Mouse (Mus musculus) testis, adult 2 months (tissue): ENCODE results near the gene Lrrc4. TPM values are rescaled to one million over a fixed set of nuclear protein-coding genes. Genes with fewer than 3 reads are reported as not detected.
A peak's percentile ranks its signal among the peaks of the same experiment; 100 is the strongest.

ENCODE experiments used
- H3K27ac ChIP-seq: fragments of 200-500 bp; 2 replicates; pipeline ENCODE4 v1.5.1; 2012; ENCODE audit warnings: low read depth, low read length; ENCODE audit not compliant: control insufficient read depth, insufficient read depth
- H3K27me3 ChIP-seq: fragments of 200-500 bp; 2 replicates; pipeline ENCODE4 v1.6.1; 2012; ENCODE audit warnings: mild to moderate bottlenecking, low read length, moderate library complexity; ENCODE audit not compliant: control insufficient read depth, insufficient read depth
- H3K36me3 ChIP-seq: fragments of 200-500 bp; 2 replicates; pipeline ENCODE4 v1.6.1; 2012; ENCODE audit warnings: mild to moderate bottlenecking, low read length; ENCODE audit not compliant: control insufficient read depth, insufficient read depth
- H3K4me1 ChIP-seq: fragments of 200-500 bp; 2 replicates; pipeline ENCODE4 v1.6.1; 2012; ENCODE audit warnings: low read length; ENCODE audit not compliant: control insufficient read depth, insufficient read depth
- H3K4me3 ChIP-seq: fragments of 200-500 bp; 2 replicates; pipeline ENCODE4 v1.5.1; 2012; ENCODE audit warnings: low read depth, mild to moderate bottlenecking, low read length, moderate library complexity, mixed read lengths; ENCODE audit not compliant: control insufficient read depth
- CTCF ChIP-seq: fragments of 200-500 bp; IDR thresholded peaks from 2 replicates; pipeline ENCODE4 v1.5.1; 2012; ENCODE audit warnings: low read depth, mild to moderate bottlenecking, inconsistent platforms, low read length, moderate library complexity; ENCODE audit not compliant: control insufficient read depth, insufficient read depth, insufficient replicate concordance
- POLR2A ChIP-seq: fragments of 200-500 bp; IDR thresholded peaks from 2 replicates; pipeline ENCODE4 v1.6.1; 2012; ENCODE audit warnings: low read depth, mild to moderate bottlenecking, inconsistent platforms, low read length, moderate library complexity; ENCODE audit not compliant: control insufficient read depth
- polyA plus RNA-seq: library from polyadenylated mRNA; depleted of rRNA; stranded (reverse); fragments of >200 nt; gene quantifications from 2 replicates; pipeline ENCODE4 v1.2.3, GENCODE M21; 2012

The Lrrc4 gene
- polyA plus RNA-seq, 1 experiment: 3.0 TPM

DNA sequence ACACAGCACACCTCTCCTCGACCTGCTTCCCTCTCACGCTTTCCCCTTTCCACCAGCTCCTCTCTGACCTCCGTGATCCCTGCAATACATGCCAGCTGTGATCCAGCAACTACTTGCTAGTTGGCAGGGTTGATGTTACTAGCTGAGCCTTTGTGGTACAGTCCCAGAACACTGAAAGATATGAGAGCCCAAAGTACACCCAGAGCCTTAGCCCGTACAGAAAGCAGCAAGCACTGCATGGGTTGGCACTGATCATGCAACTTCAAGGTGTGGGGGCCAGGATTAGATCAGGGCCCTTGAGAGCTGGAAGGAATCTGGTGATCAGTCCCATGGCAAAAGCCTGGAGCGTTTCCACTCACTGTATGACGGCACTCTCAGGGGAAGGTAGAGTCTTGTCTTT, 16.1 kb upstream of the Lrrc4 start:
- Histone ChIP-seq H3K36me3 (no peaks in the 10 kb centered on the region), H3K4me1 (0 out of 2 replicates have a peak, but pooled peaks cover 2% of the 10 kb centered on the region), H3K27ac (no peak overlapping the region), H3K4me3 (no peak overlapping the region), H3K27me3 (no peaks in the 10 kb centered on the region)
- no peak for TF ChIP-seq CTCF
- TF ChIP-seq POLR2A: no peak

DNA sequence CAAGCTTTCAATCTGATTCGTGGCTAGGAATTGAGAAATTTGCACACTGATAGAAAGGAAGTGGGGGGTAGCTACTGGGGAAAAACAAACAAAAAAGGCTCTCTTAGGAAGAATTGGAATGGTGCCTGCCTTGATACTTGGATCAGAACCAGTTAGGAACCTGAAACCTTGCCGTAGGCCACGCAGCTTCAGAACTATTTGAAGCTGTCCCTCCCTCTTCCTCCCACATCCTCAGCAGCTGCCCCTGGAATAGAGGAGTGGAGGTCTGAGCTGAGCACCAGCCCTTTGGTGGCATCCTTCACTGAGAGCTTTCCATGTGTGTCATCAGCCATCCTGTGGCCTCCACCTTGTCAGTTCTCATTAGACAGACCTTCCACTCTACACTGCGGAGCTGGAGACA, 14.1 kb upstream of the Lrrc4 start:
- Histone ChIP-seq H3K27ac (no peak overlapping the region), H3K36me3 (no peaks in the 10 kb centered on the region), H3K27me3 (no peaks in the 10 kb centered on the region), H3K4me3 (no peak overlapping the region), H3K4me1 (peaks cover 4% of the 10 kb centered on the region; the same call in 1 of the 2 replicates)
- TF ChIP-seq CTCF: no peak
- TF ChIP-seq POLR2A: no peak

DNA sequence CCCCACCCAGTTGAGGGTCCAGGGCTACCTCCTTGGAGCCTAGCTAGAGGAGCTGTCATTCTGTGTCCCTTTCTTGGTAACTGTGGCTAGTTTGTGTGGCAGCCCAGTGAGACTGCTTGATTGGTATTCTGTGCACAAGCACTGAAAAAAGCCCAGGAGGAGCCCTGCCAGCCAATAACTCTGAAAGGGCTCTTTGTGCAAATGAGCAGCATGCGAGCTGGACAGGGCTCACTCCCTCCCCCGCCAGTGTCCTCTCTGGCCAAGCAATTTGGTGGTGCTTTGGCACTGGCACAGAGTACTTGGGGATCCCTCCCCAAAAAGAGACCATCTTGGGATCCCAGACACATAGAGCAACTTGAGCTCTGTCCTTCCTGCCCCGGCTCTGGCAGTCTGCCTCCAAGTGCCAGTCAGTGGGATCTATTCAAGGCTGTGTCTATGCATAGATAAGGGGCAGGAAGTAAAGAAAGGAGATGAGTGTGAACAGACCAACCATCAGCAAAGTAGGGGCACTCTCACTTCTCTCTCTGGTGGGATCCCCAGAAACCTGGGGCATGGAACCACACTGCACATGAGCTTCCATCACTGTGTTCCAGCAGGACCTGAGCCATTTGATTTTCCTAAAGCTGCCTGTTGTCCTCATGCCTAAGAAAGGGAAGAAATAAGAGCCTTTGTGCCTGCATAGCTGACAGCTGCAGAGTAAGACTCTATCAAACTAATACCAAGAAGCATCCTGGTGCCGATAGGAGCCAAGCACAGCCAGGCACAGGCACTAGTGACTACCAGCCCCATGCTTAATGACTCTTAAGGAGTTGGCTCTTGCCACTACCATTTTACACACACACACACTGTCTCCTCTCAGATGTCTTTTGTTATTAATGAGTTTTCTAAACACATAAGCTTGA, 11.1 kb upstream of the Lrrc4 start:
- Histone ChIP-seq H3K4me3 (no peak overlapping the region), H3K36me3 (no peaks in the 10 kb centered on the region), H3K27me3 (no peaks in the 10 kb centered on the region), H3K27ac (no peak overlapping the region), H3K4me1 (peaks cover 4% of the 10 kb centered on the region; the same call in 1 of the 2 replicates)
- no peak for TF ChIP-seq POLR2A

DNA sequence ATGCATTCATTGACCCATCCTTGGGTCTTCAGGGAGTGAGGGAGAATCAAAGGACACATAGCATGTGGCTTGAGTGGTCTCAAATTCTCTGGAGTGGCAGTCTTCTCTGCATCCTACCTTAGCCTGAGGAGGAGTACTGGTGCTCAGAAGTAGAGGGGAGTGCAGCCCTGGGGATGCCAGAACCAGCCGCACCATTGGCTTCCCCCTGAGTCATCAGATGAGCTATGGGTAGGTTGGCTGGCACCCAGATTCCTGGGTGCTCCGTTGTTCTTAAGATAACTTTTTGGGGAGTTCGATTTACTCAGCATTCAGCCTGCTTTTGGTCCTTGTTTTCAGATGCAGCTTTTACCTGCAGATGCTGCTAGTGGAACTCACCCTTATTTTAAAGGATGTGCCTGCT, 10.0 kb upstream of the Lrrc4 start:
- Histone ChIP-seq H3K27ac (no peak overlapping the region), H3K4me3 (no peak overlapping the region)

DNA sequence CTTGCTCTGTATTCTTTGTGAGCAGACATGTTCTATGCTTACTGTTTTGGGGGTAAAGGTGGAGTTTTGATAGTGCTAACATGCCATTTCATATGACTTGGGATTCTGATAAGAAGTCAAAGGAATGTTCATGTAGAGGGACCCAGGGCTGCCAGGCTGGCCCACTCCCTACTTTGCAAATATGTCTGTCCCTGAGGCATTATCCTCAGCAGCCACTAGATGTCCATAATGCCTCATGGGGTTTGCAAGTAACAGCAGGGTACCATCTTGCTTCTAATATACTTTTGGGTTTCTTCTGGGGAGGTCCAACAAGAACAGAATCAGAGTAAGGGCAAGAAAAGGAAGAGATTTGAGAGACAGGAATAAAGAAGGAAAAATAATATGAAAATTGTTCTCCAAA, 5.1 kb upstream of the Lrrc4 start:
- H3K36me3 ChIP-seq: no peaks in the 10 kb centered on the region
- TF ChIP-seq CTCF (no peak), POLR2A (no peak)
- no peak overlapping the region for H3K4me3 ChIP-seq
- no peak overlapping the region for H3K27ac ChIP-seq
- H3K27me3 ChIP-seq: no peaks in the 10 kb centered on the region
- peaks cover 7% of the 10 kb centered on the region for H3K4me1 ChIP-seq

More for the DNA sequence above, 10.0 kb upstream of the Lrrc4 start:
- Histone ChIP-seq H3K36me3 (no peaks in the 10 kb centered on the region), H3K27me3 (no peaks in the 10 kb centered on the region), H3K4me1 (peaks cover 3% of the 10 kb centered on the region; the same call in 1 of the 2 replicates)
- TF ChIP-seq POLR2A (no peak), CTCF (no peak)

DNA sequence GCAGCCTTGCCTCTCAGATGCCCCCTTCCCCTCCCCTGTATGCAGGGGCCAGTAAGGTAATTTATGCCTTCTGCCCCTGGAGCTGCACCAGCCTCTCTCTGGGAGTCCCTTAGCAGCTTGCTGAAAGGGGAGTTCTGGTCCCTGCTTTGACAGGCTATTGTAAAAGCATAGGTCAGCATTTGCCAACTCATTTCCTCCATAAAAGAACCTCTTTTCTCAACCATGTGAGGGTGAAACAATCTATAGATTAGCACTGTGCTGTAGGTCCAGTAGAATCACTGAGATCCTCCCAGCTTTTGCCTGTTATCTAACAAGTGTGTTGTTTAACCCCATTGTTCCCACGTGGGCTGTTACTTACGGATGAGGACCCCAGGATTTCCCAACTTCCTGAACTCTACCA, 2.5 kb upstream of the Lrrc4 start:
- TF ChIP-seq CTCF (no peak), POLR2A (no peak)
- Histone ChIP-seq H3K27ac (no peak overlapping the region; the same call in 1 of the 2 replicates), H3K4me1 (peaks cover 7% of the 10 kb centered on the region), H3K4me3 (no peak overlapping the region), H3K36me3 (no peaks in the 10 kb centered on the region), H3K27me3 (no peaks in the 10 kb centered on the region)

DNA sequence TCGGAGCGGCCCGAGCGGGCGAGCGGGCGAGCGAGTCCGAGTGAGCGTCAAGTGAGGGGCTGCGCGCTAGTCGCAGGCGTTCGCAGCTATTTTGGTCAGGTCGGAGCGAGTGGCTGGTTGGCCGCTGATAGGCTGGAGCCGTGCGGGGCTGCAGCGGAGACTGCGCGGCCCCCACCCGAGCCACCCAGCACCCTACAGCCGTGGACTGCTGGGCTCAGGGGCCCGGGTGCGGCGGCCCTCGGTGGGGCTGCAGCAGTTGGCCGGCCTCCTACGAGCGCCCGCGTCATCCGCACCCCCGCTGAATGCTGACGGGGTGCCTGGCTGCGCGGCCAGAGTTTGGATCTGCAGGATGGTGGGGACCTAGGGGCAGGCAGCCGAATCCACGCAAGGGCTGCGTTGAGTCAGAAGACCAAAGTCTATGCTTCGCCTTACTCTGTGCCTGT, 1.9 kb upstream of the Lrrc4 start:
- H3K27me3 ChIP-seq: no peaks in the 10 kb centered on the region
- H3K4me1 ChIP-seq: peaks cover 7% of the 10 kb centered on the region

More for the DNA sequence above, 1.9 kb upstream of the Lrrc4 start:
- H3K27ac ChIP-seq: peak overlapping the region; percentile 38; the same call in 1 of the 2 replicates
- TF ChIP-seq POLR2A (no peak), CTCF (no peak)
- peak overlapping the region; percentile 75 for H3K4me3 ChIP-seq
- H3K36me3 ChIP-seq: no peaks in the 10 kb centered on the region
